Comparison of ENCODE assay signal across 8 mouse cellular contexts in genomic region chr13:73263128-73263971, GRCm38 (mm10). TPM values are rescaled to one million over a fixed set of nuclear protein-coding genes. Genes with fewer than 3 reads are reported as not detected.
DNase-seq lines count a peak whose midpoint lies in the region; ATAC-seq and TF ChIP-seq lines count a peak whose summit lies in the region.

No protein-coding gene starts in this region.

- H3K9me3 ChIP-seq in hindbrain, embryonic 12.5 days (replicated peaks): no peaks in the 10 kb centered on the region
- H3K9me3 ChIP-seq in limb, embryonic 14.5 days (ENCODE audit: control insufficient read depth, low read length): no peaks in the 10 kb centered on the region

- DNase-seq in spleen, adult 2 months (ENCODE audit: low read depth in 1 of 2, low spot score in 2 of 2): no peak
- DNase-seq in spleen, postnatal 10 days (ENCODE audit: low spot score in 2 of 2): no peak
- no peak for DNase-seq in limb, embryonic 14.5 days (ENCODE audit: low spot score)
- DNase-seq in thymus, adult 18-20 months: no peak
- no peak for DNase-seq in testis, postnatal 14 days (ENCODE audit: low spot score)
- no peak for DNase-seq in layer of hippocampus, adult 9-10 months (ENCODE audit: low spot score)
- DNase-seq in spleen, postnatal 14 days (ENCODE audit: low spot score in 2 of 2): no peak

- peak; percentile 20 for ATAC-seq in hindbrain, embryonic 12.5 days (ENCODE audit: low FRiP score)
- no peak for ATAC-seq in limb, embryonic 14.5 days (ENCODE audit: low FRiP score, low read depth)

- H3K9ac ChIP-seq in hindbrain, embryonic 12.5 days: peak overlapping the region; percentile 39; the same call in 1 of the 2 replicates
- H3K9ac ChIP-seq in limb, embryonic 14.5 days (ENCODE audit: low read depth, low read length, severe bottlenecking): no peak overlapping the region

- no peaks in the 10 kb centered on the region for H3K36me3 ChIP-seq in spleen, adult 2 months (ENCODE audit: control insufficient read depth, insufficient read depth, low read length)
- no peaks in the 10 kb centered on the region for H3K36me3 ChIP-seq in hindbrain, embryonic 12.5 days
- no peaks in the 10 kb centered on the region for H3K36me3 ChIP-seq in limb, embryonic 14.5 days (ENCODE audit: control insufficient read depth, insufficient read depth, low read length)

- no peak overlapping the region for H3K4me3 ChIP-seq in spleen, adult 2 months (ENCODE audit: extremely low read depth, insufficient read depth, insufficient read length)
- H3K4me3 ChIP-seq in hindbrain, embryonic 12.5 days: peak overlapping the region; percentile 49
- peak overlapping the region; percentile 17 for H3K4me3 ChIP-seq in limb, embryonic 14.5 days (replicated peaks; ENCODE audit: low read length)

- no peak for TF ChIP-seq POLR2A in spleen, adult 2 months (IDR thresholded peaks at IDR 0.05; ENCODE audit: low read depth, low read length)
- TF ChIP-seq POLR2A in limb, embryonic 14.5 days (IDR thresholded peaks at IDR 0.05; ENCODE audit: borderline replicate concordance, extremely low read depth, insufficient read depth, insufficient read length): no peak

- H3K4me1 ChIP-seq in spleen, adult 2 months (ENCODE audit: control insufficient read depth, insufficient read depth, insufficient read length): peaks cover 3% of the 10 kb centered on the region; the same call in 1 of the 2 replicates
- H3K4me1 ChIP-seq in hindbrain, embryonic 12.5 days: peaks cover 39% of the 10 kb centered on the region
- peaks cover 10% of the 10 kb centered on the region; the same call in 1 of the 2 replicates for H3K4me1 ChIP-seq in limb, embryonic 14.5 days (ENCODE audit: control insufficient read depth, insufficient read depth, low read length)

- peaks cover 19% of the 10 kb centered on the region for H3K27me3 ChIP-seq in spleen, adult 2 months (ENCODE audit: control insufficient read depth, insufficient read depth, low read length)
- peaks cover 99% of the 10 kb centered on the region for H3K27me3 ChIP-seq in hindbrain, embryonic 12.5 days
- peaks cover 100% of the 10 kb centered on the region for H3K27me3 ChIP-seq in limb, embryonic 14.5 days (ENCODE audit: control insufficient read depth, insufficient read depth, low read length)

- peak overlapping the region; percentile 24; the same call in 1 of the 2 replicates for H3K27ac ChIP-seq in spleen, adult 2 months (ENCODE audit: insufficient read depth, low read length)
- H3K27ac ChIP-seq in hindbrain, embryonic 12.5 days: peak overlapping the region; percentile 68
- H3K27ac ChIP-seq in limb, embryonic 14.5 days (replicated peaks; ENCODE audit: low read depth, low read length): no peak overlapping the region

- TF ChIP-seq CTCF in spleen, adult 2 months (IDR thresholded peaks at IDR 0.05; ENCODE audit: extremely low read depth, insufficient read depth, insufficient read length, insufficient replicate concordance): no peak

- WGBS in spleen, adult 2 months: 5% methylated on average over 40 of the region's 40 CpGs
- under 1% methylated on average over 40 of the region's 40 CpGs for WGBS in hindbrain, embryonic 12.5 days
- under 1% methylated on average over 40 of the region's 40 CpGs for WGBS in limb, embryonic 14.5 days

- peak overlapping the region; percentile 84 for H3K4me2 ChIP-seq in hindbrain, embryonic 12.5 days (replicated peaks)
- H3K4me2 ChIP-seq in limb, embryonic 14.5 days (replicated peaks; ENCODE audit: low read depth, low read length, severe bottlenecking): peak overlapping the region; percentile 13; the same call in 1 of the 2 replicates

RNA-seq across cellular contexts. Expression of gene Irx4, which starts 3.1 kb away (rescaled TPM):
- polyA plus RNA-seq in spleen, adult 2 months (2012; rRNA removed): 0.96 and 1.1 TPM in 2 replicates
- polyA plus RNA-seq in hindbrain, embryonic 12.5 days (2016; fragmentation: Nextera tagmentation; extraction: Ambion mirVana): 7.6 and 8.7 TPM in 2 replicates
- 6.7 and 7.4 TPM in 2 replicates for polyA plus RNA-seq in limb, embryonic 14.5 days (2012; rRNA removed)
- 8.9 TPM in 2 replicates for polyA plus RNA-seq in limb, embryonic 14.5 days (2014; fragmentation: Nextera tagmentation; extraction: Ambion mirVana)
